19 mouse cellular contexts compared by ENCODE assay signal in the genomic region with DNA sequence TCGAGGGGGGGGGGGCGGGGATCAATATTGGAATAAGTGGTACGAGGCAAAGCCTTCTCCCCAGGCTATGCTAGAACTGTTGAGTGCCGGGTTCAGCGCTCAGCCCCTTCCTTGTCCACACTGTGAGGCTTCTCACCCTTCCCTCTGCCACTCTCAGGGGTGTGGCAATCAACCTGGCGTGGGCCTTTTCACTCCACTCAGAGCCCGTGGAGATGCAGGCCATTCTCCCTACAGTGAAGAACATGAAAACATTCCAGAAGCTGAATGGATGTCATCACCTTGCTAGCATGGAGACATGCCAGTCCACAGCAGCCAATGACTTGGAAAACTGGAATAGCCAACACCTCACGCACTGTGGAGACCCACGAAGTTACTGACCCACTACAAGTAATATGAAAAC.
"Had no signal": no experiment of that assay in that cellular context is flagged by ENCODE, and none has a peak within 500 bp of the region (broad histone marks: within the 10 kb centered on the region; RNA-seq: fewer than 3 reads in every experiment).

No protein-coding gene starts in this region.

- H3K36me3 ChIP-seq: midbrain, embryonic 13.5 days; neural tube, embryonic 13.5 days; neural tube, embryonic 15.5 days had no signal

- H3K4me1 ChIP-seq: midbrain, embryonic 13.5 days; neural tube, embryonic 13.5 days; neural tube, embryonic 15.5 days had no signal

- H3K27ac ChIP-seq: midbrain, embryonic 13.5 days; neural tube, embryonic 13.5 days; neural tube, embryonic 15.5 days had no signal

- H3K4me2 ChIP-seq: midbrain, embryonic 11.5 days; midbrain, embryonic 13.5 days; neural tube, embryonic 13.5 days; neural tube, embryonic 15.5 days had no signal

- DNase-seq: liver, postnatal 0 days; lung, adult 2 months; lung, postnatal 10 days; lung, postnatal 36 days; retina, postnatal 1 day; right cerebral cortex, adult 18-20 months; right cerebral cortex, postnatal 25 days; right cerebral cortex, postnatal 4 days; spleen, adult 18-20 months; thymus, adult 18-20 months; thymus, postnatal 14 days; thymus, postnatal 36 days had no signal

- ATAC-seq: liver, postnatal 0 days; midbrain, embryonic 13.5 days; midbrain, embryonic 16.5 days had no signal

- H3K27me3 ChIP-seq: megakaryocyte, embryonic 14.5 days; midbrain, embryonic 13.5 days; neural tube, embryonic 13.5 days; neural tube, embryonic 15.5 days had no signal

- H3K9ac ChIP-seq: liver, postnatal 0 days; midbrain, embryonic 13.5 days; neural tube, embryonic 13.5 days; neural tube, embryonic 15.5 days had no signal

- H3K4me3 ChIP-seq: megakaryocyte, embryonic 14.5 days; midbrain, embryonic 13.5 days; myocyte; neural tube, embryonic 13.5 days; neural tube, embryonic 15.5 days had no signal

- H3K9me3 ChIP-seq: neural tube, embryonic 15.5 days had no signal
